Mouse (Mus musculus) embryonic facial prominence, embryonic 11.5 days (tissue): ENCODE data around the gene Ubxn2a. TPM values are rescaled to one million over a fixed set of nuclear protein-coding genes. Genes with fewer than 3 reads are reported as not detected.

Source experiments
- ATAC-seq: fragments of 200-750 bp; cut with Nextera tagmentation; replicated peaks from 2 replicates; pipeline ENCODE4 v1.8.0; 2017; ENCODE audit warnings: low read depth; ENCODE audit not compliant: insufficient number of reproducible peaks, low FRiP score, low TSS enrichment
- DNase-seq: peaks from one replicate; pipeline ENCODE4 v3.0.0-alpha.2; 2015; ENCODE audit warnings: low spot score
- H3K27ac ChIP-seq: fragments of 300-500 bp; sonication (generic); replicated peaks from 2 replicates; pipeline ENCODE4 v1.5.1; 2014; ENCODE audit warnings: mild to moderate bottlenecking, low read depth, low read length, control low read depth
- H3K27me3 ChIP-seq: fragments of 300-500 bp; sonication (generic); 2 replicates; pipeline ENCODE4 v1.6.1; 2014; ENCODE audit warnings: mild to moderate bottlenecking, low read length, moderate library complexity, mixed read lengths; ENCODE audit not compliant: control insufficient read depth, insufficient read depth
- H3K36me3 ChIP-seq: fragments of 300-500 bp; sonication (generic); replicated peaks from 2 replicates; pipeline ENCODE4 v1.6.1; 2014; ENCODE audit warnings: low read depth, mild to moderate bottlenecking, low read length, moderate library complexity, mixed read lengths; ENCODE audit not compliant: control insufficient read depth, insufficient read depth
- H3K4me1 ChIP-seq: fragments of 300-500 bp; sonication (generic); 2 replicates; pipeline ENCODE4 v1.6.1; 2014; ENCODE audit warnings: low read length, mixed read lengths; ENCODE audit not compliant: control insufficient read depth, insufficient read depth
- H3K4me2 ChIP-seq: fragments of 300-500 bp; sonication (generic); 2 replicates; pipeline ENCODE4 v1.6.1; 2014; ENCODE audit warnings: low read depth, mild to moderate bottlenecking, control low read depth, low read length, moderate library complexity
- H3K4me3 ChIP-seq: fragments of 300-500 bp; sonication (generic); 2 replicates; pipeline ENCODE4 v1.5.1; 2014; ENCODE audit warnings: low read depth, low read length, control low read depth
- H3K9ac ChIP-seq: fragments of 300-500 bp; sonication (generic); replicated peaks from 2 replicates; pipeline ENCODE4 v1.6.1; 2014; ENCODE audit warnings: mild to moderate bottlenecking, control low read depth, low read length
- H3K9me3 ChIP-seq: fragments of 300-500 bp; sonication (generic); replicated peaks from 2 replicates; pipeline ENCODE4 v1.6.1; 2016; ENCODE audit warnings: mild to moderate bottlenecking, low read length, inconsistent platforms, mixed read lengths; ENCODE audit not compliant: control insufficient read depth
- WGBS: fragments of 180-500 bp; shearing (Covaris S2); extraction: QIAGEN DNeasy Blood & Tissue Kit; methylation state at CpG from one replicate; pipeline ENCODE4 v1.1.7; 2014; 5-methylcytosine and 5-hydroxymethylcytosine counted together
- polyA plus RNA-seq: library from polyadenylated mRNA; unstranded; fragments of >200 nt; fragmentation: Nextera tagmentation; extraction: Ambion mirVana; gene quantifications from 2 replicates; pipeline ENCODE4 v1.2.1, GENCODE M21; 2014

Gene Ubxn2a
- 24.7 and 25.0 TPM in 2 replicates for polyA plus RNA-seq

DNA sequence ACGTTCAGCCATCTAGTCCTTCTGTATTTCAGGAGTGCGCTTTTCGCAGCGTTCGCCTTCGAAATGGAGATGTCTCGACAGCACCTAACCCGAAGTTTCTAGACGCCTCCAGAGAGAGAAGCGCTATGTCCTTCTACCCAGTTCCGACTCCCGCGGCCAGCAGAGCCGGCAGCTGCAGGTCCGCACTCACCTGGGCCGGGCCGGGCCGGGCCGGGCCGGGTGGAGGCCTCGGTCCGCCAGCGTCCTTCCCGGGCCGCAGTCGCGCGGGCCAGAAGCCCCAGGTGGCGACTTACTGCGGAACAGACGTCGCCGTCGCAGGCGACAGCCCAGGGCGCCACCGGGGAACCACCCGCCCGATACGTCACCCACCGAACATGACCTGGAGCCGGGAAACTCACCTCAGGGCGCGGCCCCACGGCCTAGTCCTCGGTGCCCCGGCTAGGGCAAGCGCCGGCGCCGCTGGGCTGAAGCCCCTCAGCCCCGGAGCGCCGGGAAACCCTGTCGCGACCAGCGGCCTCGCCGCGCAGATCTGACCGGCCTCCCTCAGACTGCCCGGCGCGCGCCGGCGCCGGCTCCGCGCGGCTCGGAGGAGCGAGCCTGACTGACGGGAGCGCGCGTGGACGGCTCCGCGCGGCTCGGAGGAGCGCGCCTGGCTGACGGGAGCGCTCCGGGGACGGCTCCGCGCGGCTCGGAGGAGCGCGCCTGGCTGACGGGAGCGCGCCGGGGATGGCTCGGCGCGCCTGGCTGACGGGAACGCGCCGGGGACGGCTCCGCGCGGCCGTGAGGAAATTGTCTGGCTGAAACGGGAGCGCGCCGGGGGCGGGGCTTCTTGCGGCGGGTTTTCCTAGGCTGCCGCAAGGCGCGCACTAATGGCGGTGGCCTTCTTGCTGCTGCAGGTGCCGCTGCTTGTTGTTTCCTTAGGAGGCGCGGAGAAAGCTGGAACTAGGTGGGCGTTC is at the start of gene Ubxn2a:
TSS of gene Ubxn2a (minus strand) at position 755 of the 956 bp plus-strand sequence.
- ATAC-seq (peak; percentile 89), DNase-seq (peak; percentile 93)
- Histone ChIP-seq H3K27me3 (no peaks in the 10 kb centered on the region), H3K4me1 (no peaks in the 10 kb centered on the region), H3K27ac (no peak within 1 kb of the TSS; the same call in 1 of the 2 replicates), H3K4me3 (peak within 1 kb of the TSS; percentile 68), H3K9me3 (no peaks in the 10 kb centered on the region), H3K9ac (peak within 1 kb of the TSS; percentile 79), H3K36me3 (no peaks in the 10 kb centered on the region), H3K4me2 (peak within 1 kb of the TSS; percentile 90)
- under 1% methylated on average over 122 of the region's 125 CpGs for WGBS

- DNase-seq (no peak), ATAC-seq (no peak)
- Histone ChIP-seq H3K9ac (no peak overlapping the region), H3K4me1 (no peaks in the 10 kb centered on the region), H3K27ac (no peak overlapping the region), H3K9me3 (no peaks in the 10 kb centered on the region), H3K4me2 (no peak overlapping the region), H3K27me3 (no peaks in the 10 kb centered on the region), H3K36me3 (peaks cover 2% of the 10 kb centered on the region), H3K4me3 (no peak overlapping the region)
- 89% methylated on average over 4 of the region's 4 CpGs for WGBS
These were observed 45.7 kb upstream of the Ubxn2a start for GRCm38 (mm10) chr12:4953156-4953555.

DNA sequence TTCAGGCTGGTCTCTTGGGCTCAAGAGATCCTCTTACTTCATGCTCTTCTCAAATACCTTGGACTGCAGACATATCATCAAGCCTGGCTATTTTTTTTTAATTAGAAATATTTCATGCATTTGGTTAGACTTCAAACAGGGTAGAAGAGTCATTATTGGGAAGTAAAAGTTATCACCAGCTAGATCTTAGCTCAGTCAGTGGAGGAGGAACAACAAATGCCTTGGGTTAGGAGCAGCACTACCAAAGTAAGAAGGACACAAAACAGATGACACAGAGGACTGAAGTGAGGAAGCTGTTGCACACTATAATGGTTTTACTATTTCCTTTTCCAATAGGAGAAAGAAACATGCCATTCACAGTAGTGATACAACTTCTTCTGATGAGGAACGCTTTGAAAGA is 44.8 kb upstream of the Ubxn2a start:
- no peak for DNase-seq
- Histone ChIP-seq H3K27ac (no peak overlapping the region), H3K27me3 (no peaks in the 10 kb centered on the region), H3K9me3 (no peaks in the 10 kb centered on the region), H3K4me2 (no peak overlapping the region), H3K9ac (no peak overlapping the region), H3K4me1 (no peaks in the 10 kb centered on the region), H3K36me3 (peaks cover 2% of the 10 kb centered on the region), H3K4me3 (no peak overlapping the region)
- ATAC-seq, result no peak
- WGBS, result 97% methylated on average over 1 of the region's 1 CpGs

- H3K9ac ChIP-seq, result no peak overlapping the region
- no peak for ATAC-seq
- no peaks in the 10 kb centered on the region for H3K36me3 ChIP-seq
- H3K4me1 ChIP-seq, result no peaks in the 10 kb centered on the region
- no peak overlapping the region for H3K4me3 ChIP-seq
- H3K9me3 ChIP-seq, result no peaks in the 10 kb centered on the region
- H3K27me3 ChIP-seq, result no peaks in the 10 kb centered on the region
- DNase-seq, result no peak
- no peak overlapping the region for H3K4me2 ChIP-seq
- no peak overlapping the region for H3K27ac ChIP-seq
- 95% methylated on average over 3 of the region's 3 CpGs for WGBS
These were observed 23.5 kb upstream of the Ubxn2a start for GRCm38 (mm10) chr12:4930820-4931548.

DNA sequence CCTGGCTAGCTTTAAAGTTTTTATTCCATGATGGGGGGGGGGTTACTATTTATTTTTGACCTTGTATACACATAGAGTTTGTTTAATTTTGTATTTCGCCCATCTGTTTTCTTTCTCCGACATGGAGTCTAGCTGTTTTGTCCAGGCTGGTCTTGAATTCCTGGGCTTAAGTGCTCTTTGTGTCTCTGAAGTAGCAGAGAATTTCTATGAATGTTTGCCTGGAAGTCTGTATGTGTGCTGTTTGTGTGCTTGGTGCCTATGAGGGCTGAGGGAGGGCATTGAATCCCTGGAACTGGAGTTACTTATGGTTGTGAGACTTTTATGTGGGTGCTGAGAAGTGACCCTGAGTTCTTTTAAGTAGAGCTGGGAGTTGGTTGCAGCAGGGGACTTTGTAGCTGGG is 20.7 kb upstream of the Ubxn2a start:
- Histone ChIP-seq H3K4me1 (no peaks in the 10 kb centered on the region), H3K27me3 (no peaks in the 10 kb centered on the region), H3K36me3 (no peaks in the 10 kb centered on the region), H3K4me2 (no peak overlapping the region), H3K4me3 (no peak overlapping the region), H3K9ac (no peak overlapping the region), H3K9me3 (no peaks in the 10 kb centered on the region), H3K27ac (no peak overlapping the region)
- ATAC-seq (no peak), DNase-seq (no peak)
- 90% methylated on average over 2 of the region's 2 CpGs for WGBS

DNA sequence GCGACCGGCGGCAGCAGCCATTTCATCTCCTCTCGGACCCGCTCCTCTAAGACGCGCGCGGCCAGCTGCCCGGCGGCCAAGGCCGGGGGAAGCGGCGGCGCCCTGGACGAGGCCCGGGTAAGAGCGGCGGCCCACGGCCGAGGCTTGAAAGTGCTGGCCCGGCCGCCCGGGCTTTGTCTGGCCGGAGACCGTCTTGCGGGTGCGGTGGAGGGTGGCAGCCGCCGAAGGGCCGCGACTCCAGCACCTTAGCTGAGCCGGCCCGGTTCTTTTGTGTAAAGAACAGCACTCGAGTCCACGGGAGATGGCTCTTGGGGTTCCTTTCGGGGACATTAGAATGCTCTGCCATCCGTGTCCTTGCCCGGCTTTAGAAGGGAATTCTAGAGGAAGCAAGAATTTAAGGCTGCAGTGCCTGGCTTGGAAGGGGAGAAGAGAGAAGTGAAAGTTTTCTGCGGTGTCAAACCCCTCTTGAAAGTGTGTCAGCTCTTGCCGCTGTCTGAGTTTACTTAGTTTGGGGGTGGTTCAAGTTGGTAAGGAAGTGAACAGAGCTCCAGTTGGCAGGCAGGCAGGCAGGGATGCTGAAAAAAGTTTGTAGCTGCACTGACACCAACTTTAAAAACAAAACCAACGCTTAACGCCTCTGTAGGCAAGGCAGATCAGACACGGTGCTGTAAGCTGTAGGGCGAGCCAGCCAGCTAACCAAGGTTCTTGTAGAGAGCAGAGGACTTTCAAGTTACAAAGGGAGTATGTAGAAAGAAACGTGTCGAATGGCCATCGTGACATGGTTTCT is 10.5 kb upstream of the Ubxn2a start:
- Histone ChIP-seq H3K27me3 (no peaks in the 10 kb centered on the region), H3K27ac (peak overlapping the region; percentile 93), H3K9me3 (no peaks in the 10 kb centered on the region), H3K36me3 (no peaks in the 10 kb centered on the region), H3K9ac (peak overlapping the region; percentile 98), H3K4me3 (peak overlapping the region; percentile 96), H3K4me1 (no peaks in the 10 kb centered on the region), H3K4me2 (peak overlapping the region; percentile 54)
- ATAC-seq, result peak; percentile 61
- 0% methylated on average over 30 of the region's 48 CpGs for WGBS
- DNase-seq, result peak; percentile 59

- peak within 1 kb of the TSS; percentile 54 for H3K4me2 ChIP-seq
- H3K27ac ChIP-seq, result peak within 1 kb of the TSS; percentile 93
- H3K9me3 ChIP-seq, result no peaks in the 10 kb centered on the region
- ATAC-seq, result peak; percentile 98
- peak; percentile 97 for DNase-seq
- H3K9ac ChIP-seq, result peak within 1 kb of the TSS; percentile 98
- peak within 1 kb of the TSS; percentile 96 for H3K4me3 ChIP-seq
- H3K36me3 ChIP-seq, result no peaks in the 10 kb centered on the region
- WGBS, result under 1% methylated on average over 78 of the region's 89 CpGs
- H3K27me3 ChIP-seq, result no peaks in the 10 kb centered on the region
- no peaks in the 10 kb centered on the region for H3K4me1 ChIP-seq
These were observed 9.7 kb upstream of the Ubxn2a start, which contains the start of gene Atad2b for GRCm38 (mm10) chr12:4916994-4917804. Gene Atad2b (plus strand): TSS chr12:4917353.
